Mouse (Mus musculus): ENCODE data around the gene St6gal2.

The St6gal2 gene

GRCm38 (mm10) chr17:55445250-55446184, at the start of gene St6gal2:
St6gal2 (plus strand) TSS chr17:55445382.
- DNase-seq (ENCODE audit: low spot score in 2 of 2) = peak; percentile 77

DNA sequence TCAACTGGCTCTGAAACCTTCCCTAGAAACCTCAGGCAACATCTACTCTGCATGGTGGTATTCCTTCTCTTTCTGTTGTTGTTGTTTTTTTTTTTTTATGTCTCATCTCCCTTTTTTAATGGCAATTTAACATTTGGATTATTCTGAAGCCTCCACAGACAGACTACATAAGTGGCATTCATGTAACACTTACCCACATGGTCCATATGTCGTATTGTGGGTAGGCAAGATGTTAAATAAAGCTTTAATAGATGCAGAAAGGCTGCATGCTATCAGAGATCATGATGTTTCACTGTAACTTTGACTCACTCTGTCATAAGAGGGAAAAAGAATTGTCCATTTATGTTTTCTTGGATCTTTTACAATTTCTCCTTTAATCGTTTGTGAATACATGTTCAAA, 39.1 kb upstream of the St6gal2 start:
- peak in 1 of 2 experiments; percentile 45 for DNase-seq (ENCODE audit: low spot score in 2 of 2)

- no peak for DNase-seq (ENCODE audit: low spot score in 2 of 2)
Measured at GRCm38 (mm10) chr17:55416519-55416918, 28.7 kb upstream of the St6gal2 start.

DNA sequence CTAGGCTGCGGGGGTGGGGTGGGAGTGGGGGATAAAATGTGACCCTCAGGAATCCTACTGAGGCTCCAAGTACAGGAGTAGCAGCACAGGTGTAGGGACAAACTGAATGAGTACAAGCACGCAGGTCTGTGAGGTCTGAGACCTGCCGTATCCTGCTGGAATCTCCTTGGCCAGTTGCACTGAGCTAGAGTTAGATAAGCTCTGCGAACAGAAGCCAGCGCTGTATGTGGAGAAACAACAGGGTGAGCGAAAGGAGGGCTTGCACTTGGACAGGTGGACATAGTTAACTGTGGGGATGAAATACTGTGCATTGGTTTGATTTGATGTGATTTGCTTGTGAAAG, 974 bp downstream of the St6gal2 start:
- DNase-seq (ENCODE audit: low spot score in 2 of 2) = peak; percentile 30 to 33

DNA sequence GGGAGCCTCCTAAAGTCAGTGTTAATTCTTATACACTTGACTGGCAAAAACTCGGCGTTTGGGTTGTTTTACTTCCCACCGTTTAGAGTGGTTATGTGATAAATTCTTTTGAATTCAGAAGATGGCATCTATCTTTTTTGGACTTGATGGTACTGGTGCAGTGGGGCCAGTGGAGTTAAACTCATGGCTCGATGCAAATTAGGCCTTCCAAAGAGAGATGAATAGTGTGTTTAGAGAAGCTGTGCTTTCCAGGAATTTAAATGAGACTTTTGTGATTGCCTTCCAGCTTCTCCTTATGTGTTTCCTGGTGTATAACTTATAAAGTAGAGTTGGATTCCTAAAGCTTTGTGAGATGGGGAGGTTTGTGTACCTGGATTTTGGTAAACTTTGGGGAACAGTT, 1.5 kb downstream of the St6gal2 start:
- no peak for DNase-seq (ENCODE audit: low spot score in 2 of 2)

DNA sequence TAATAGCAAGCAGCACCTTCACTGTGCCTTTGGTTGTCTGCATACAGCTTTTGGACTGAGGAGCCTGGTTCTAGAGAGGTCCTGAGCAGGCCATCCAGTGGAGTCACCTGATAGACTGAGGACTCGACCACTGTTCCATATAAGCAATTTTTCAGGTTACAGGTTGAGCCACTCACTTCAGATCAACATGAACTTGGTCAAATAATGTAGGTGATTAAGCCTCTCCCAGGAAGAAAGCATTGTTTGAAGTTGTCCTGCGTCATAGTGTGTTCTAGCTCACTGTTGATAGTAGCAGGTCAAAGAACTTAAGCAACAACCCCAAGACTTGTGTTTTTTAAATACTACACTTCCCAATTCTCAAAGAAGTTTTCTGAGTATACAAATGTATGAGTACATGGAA, 5.8 kb downstream of the St6gal2 start:
- DNase-seq (ENCODE audit: low spot score in 2 of 2) = no peak

GRCm38 (mm10) chr17:55454487-55454886, 9.3 kb downstream of the St6gal2 start:
- no peak for DNase-seq (ENCODE audit: low spot score in 2 of 2)

DNA sequence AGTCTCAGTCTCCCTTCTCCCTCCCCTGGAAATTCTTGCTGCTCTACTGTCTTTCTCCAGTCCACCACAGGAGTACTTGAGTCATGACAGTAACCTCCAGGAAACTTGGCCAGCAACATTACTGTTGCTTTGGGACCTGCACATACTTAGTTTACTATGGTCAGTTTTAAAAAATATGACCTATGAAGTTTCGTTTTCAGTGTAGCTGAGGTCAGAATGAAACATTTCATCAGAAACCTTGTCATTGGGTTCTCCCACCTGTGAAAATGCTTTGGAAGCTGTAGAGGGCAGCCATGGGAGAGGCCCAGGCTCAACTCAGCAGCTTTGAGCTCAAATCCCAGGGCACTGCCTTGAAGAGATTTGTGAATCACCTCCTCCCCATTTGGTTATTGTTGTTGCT, 15.0 kb downstream of the St6gal2 start:
- DNase-seq (ENCODE audit: low spot score in 2 of 2) = peak in 1 of 2 experiments; percentile 0

DNA sequence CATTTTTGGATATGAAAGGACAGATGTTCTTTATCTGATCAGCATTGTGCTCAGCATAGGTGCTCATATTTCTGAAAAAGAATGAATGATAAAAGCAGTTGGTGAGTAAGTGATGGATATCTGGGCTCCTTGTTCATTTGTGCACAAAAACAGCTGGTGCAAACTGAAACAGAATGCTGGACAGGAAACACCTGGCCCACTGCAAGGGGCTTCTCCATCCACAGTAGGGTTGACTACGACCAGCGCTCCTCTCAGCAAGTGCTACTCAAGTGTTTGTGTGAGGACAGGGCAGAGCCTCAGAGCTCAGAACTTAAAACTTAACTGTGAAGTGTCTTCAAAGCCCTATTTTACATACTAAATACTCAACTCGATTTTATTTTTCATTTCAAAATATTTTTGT, 22.4 kb downstream of the St6gal2 start:
- DNase-seq (ENCODE audit: low spot score in 2 of 2) = no peak

GRCm38 (mm10) chr17:55468963-55469362, 23.8 kb downstream of the St6gal2 start:
- DNase-seq (ENCODE audit: low spot score in 2 of 2) = no peak

DNA sequence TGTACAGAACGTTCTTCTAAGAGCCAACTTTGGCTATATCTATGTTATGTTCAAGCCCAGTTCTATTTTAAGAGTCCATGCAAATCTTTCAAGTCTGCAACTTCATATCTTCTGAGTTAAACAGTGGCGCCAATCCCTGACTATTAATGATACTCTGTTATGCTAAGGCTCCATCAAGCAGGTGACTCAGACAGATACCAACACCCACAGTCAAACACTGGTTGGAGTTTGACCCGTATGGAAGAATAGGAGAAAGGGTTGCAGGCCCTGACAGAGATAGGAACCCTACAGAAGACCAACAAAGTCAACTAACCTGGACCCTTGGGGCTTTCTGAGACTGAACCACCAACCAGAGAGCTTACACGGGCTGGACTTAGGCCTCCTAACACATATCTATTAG, 30.8 kb downstream of the St6gal2 start:
- no peak for DNase-seq (ENCODE audit: low spot score in 2 of 2)

DNA sequence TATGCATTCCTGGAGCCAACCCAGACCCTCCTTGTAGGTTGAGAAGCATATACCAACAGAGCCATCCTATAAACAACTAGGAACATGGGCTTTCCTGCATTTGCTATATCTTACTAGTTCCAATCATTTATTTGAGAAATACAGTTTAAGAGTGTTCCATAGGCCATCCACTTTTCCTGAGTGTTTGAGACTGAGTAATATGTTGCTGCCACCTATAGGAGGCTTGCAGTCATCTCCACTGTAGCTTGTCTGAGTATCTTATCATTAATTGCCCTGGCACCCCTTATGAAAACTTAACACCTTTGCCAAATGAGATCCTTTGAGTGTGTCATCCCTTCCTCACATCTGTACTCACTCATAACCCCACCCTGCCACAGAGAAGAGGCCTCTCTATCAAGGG, 32.2 kb downstream of the St6gal2 start:
- no peak for DNase-seq (ENCODE audit: low spot score in 2 of 2)

DNA sequence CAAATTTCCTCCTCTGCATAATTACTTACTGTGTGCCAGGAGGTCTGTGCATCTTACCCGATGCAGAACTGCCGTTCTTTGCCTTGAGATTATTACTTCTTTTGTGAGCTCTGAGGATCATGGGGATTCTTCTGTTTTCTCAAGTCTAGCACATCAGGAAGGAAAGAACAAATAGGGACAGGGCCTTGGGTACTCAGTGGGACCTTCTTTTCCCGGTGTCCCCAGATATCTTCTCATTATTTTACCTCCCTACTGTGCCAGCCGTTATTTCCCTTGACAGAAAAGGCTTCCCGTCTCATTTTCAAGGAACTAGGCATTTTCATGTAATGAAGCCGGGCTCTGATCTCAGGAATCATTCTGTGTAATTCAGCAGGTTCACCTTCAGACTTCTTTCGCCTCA, 34.2 kb downstream of the St6gal2 start:
- no peak for DNase-seq (ENCODE audit: low spot score in 2 of 2)

DNA sequence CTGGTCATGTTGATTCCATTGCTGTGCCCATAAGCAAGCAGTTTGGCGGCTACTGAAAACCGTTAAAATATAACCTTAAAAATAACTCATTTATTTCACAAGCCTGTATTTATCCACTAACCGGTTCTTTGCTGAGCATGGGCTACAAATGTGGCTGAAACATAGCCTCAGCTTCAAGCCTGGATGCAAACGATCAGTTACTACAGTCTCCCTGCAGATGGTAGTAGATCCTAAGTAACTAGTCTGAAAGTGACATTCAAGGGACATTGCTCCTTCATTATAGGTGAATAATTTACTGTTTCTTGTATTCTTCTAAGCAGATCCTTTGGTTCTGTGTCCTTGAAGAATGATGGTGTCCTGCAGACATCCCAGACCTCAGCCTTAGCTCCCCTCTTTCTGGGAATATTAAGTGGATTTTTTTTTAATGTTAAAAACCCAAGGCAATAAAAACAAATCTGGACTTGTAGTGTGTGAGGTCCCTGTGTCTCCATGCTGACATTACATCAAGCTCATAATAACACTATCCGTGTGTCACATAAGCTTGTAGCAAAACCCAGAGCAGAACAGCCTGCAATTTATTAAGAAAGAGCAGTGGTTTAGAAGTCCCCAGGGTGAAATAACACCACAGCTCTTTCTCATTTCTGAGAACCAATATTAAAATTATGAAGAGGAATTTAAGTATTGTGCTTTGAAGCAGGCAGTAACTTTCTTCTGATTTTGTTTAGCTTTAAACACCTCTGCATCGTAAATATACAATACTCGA, 39.1 kb downstream of the St6gal2 start:
- DNase-seq (ENCODE audit: low spot score in 2 of 2) = no peak

GRCm38 (mm10) chr17:55531872-55532271, 86.7 kb downstream of the St6gal2 start:
- DNase-seq (ENCODE audit: low spot score in 2 of 2) = no peak

DNA sequence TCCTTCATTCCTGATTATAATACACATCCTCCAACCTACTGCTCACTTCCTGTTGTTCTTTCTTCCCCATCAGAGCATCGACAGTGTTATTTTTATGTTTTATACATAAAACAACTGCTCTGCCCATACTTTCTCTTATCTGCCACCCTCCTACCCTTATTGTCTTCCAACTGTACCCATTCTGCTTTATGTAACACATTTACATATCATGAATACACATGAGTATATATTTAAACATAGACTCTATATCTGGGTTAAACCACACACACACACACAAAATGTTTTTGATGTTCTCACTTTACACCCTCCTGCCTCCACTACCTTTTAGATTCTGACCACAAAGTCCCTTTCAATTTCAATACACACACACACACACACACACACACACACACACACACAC, 103.3 kb downstream of the St6gal2 start:
- no peak for DNase-seq (ENCODE audit: low spot score in 2 of 2)

DNA sequence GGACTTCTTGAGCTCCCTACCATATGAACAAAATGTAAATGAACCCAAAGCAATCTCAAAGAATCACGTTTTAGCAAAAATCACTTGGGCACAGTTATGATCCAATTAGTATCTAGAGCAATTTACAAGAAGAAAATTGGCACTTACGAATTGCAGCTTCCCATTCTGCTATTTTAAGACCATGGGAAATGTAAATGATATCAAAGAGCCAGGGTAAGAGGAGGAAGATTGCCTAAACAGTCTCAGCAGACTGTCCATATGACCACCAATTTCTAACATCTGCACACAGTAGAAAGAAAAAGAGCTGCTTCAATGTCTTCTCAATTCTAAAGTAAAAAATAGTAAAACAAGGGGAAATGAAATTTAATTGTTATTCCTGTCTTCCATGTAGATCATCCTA, 116.6 kb downstream of the St6gal2 start:
- no peak for DNase-seq (ENCODE audit: low spot score in 2 of 2)

Data from frontal cortex, postnatal 36 days (tissue).